Mouse (Mus musculus): Measurements from ENCODE around the gene Vmn1r4.

- TF ChIP-seq TCF12 (IDR thresholded peaks at IDR 0.05; ENCODE audit: low read depth, low read length), result no peak
- no peak for TF ChIP-seq CTCF (IDR thresholded peaks at IDR 0.05 in 2 of 3, conservative IDR thresholded peaks at IDR 0.05 in 1 of 3; ENCODE audit: control insufficient read depth in 1 of 3, insufficient read depth in 1 of 3, low read depth in 2 of 3, low read length in 3 of 3, poor library complexity in 1 of 3, severe bottlenecking in 1 of 3)
- TF ChIP-seq POLR2A (IDR thresholded peaks at IDR 0.05; ENCODE audit: control insufficient read depth in 1 of 2, insufficient read depth in 1 of 2, low read depth in 1 of 2, low read length in 2 of 2, poor library complexity in 1 of 2), result no peak
- TF ChIP-seq E2F4 (IDR thresholded peaks at IDR 0.05; ENCODE audit: borderline replicate concordance, low read depth, low read length), result no peak
Observed at GRCm38 (mm10) chr6:56996943-56997342, 73.1 kb downstream of the Vmn1r4 start, which contains the start of gene Vmn1r6.
